Mouse (Mus musculus): Measurements from ENCODE around the gene Wdr81.

- TF ChIP-seq CTCF (IDR thresholded peaks at IDR 0.05; ENCODE audit: low read depth, low read length) (no peak), POLR2A (IDR thresholded peaks at IDR 0.05; ENCODE audit: extremely low read depth, insufficient read depth, low read length) (no peak)
Observed at GRCm38 (mm10) chr11:75450304-75450908, 4.1 kb downstream of the Wdr81 start.

Measured in liver, adult 2 months (tissue).